Mouse (Mus musculus): ENCODE results near the gene Serpina3m. TPM values are rescaled to one million over a fixed set of nuclear protein-coding genes. Genes with fewer than 3 reads are reported as not detected.
A peak's percentile ranks its signal among the peaks of the same experiment; 100 is the strongest.
"Not testable (repeated sequence)": the region's sequence is repeated elsewhere in the genome, so short reads cannot be mapped to it uniquely, and the experiment has no call there.

The Serpina3m gene
- polyA plus RNA-seq, 1 experiment from 2014 or later = 0.14 TPM

- H3K27me3 ChIP-seq (ENCODE audit: control insufficient read depth, insufficient read depth, low read depth, low read length); H3K27ac ChIP-seq (ENCODE audit: low read length); ATAC-seq (ENCODE audit: low read depth); H3K9ac ChIP-seq (ENCODE audit: low read depth, low read length); H3K4me2 ChIP-seq (ENCODE audit: low read depth, low read length); H3K36me3 ChIP-seq (ENCODE audit: control insufficient read depth, insufficient read depth); H3K4me1 ChIP-seq (ENCODE audit: control insufficient read depth, low read depth, low read length); H3K4me3 ChIP-seq (ENCODE audit: low read depth, low read length); H3K9me3 ChIP-seq (replicated peaks; ENCODE audit: control insufficient read depth, low read length): not testable (repeated sequence)
- WGBS (ENCODE audit: insufficient replicate concordance) = 55% methylated on average over 5 of the region's 5 CpGs
These were observed 40.5 kb downstream of the Serpina3m start for GRCm38 (mm10) chr12:104378815-104379214.

GRCm38 (mm10) chr12:104379856-104380255 is 41.6 kb downstream of the Serpina3m start:
- H3K36me3 ChIP-seq (ENCODE audit: control insufficient read depth, insufficient read depth) = no peaks in the 10 kb centered on the region
- H3K9me3 ChIP-seq (replicated peaks; ENCODE audit: control insufficient read depth, low read length) = no peaks in the 10 kb centered on the region
- 69% methylated on average over 11 of the region's 11 CpGs for WGBS (ENCODE audit: insufficient replicate concordance)
- ATAC-seq (ENCODE audit: low read depth) = no peak
- no peak overlapping the region for H3K4me3 ChIP-seq (ENCODE audit: low read depth, low read length)
- H3K9ac ChIP-seq (ENCODE audit: low read depth, low read length) = no peak overlapping the region
- H3K4me2 ChIP-seq (ENCODE audit: low read depth, low read length) = no peak overlapping the region
- H3K27ac ChIP-seq (ENCODE audit: low read length) = no peak overlapping the region
- no peaks in the 10 kb centered on the region for H3K27me3 ChIP-seq (ENCODE audit: control insufficient read depth, insufficient read depth, low read depth, low read length)
- H3K4me1 ChIP-seq (ENCODE audit: control insufficient read depth, low read depth, low read length) = no peaks in the 10 kb centered on the region

DNA sequence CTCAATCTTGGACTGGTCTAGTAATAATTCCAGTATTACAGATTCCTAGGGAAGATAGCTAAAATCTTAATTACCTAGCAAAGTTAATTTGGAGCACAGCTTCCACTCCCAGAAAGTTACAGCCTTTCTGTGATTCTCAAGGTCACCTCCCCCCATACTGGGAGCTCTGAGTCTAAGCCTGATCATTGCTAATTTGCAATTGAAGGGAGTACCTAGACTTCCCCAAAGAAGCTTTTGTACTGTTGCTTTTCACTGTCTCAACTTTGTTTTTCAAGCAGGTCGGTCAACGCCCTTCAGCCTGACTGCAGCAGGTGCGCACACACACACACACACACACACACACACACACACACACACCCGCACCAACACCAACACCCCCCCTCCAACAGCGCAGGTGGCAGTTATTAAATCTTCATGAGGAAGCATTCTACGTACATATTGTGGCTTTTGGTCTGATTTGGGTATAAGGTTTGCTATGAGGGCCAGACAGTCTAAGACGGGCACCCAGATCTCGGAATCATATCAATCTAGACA is 42.9 kb downstream of the Serpina3m start:
- not testable (repeated sequence) for H3K27me3 ChIP-seq (ENCODE audit: control insufficient read depth, insufficient read depth, low read depth, low read length); H3K4me2 ChIP-seq (ENCODE audit: low read depth, low read length); H3K36me3 ChIP-seq (ENCODE audit: control insufficient read depth, insufficient read depth); H3K9me3 ChIP-seq (replicated peaks; ENCODE audit: control insufficient read depth, low read length); H3K9ac ChIP-seq (ENCODE audit: low read depth, low read length); ATAC-seq (ENCODE audit: low read depth); H3K4me1 ChIP-seq (ENCODE audit: control insufficient read depth, low read depth, low read length); H3K4me3 ChIP-seq (ENCODE audit: low read depth, low read length); H3K27ac ChIP-seq (ENCODE audit: low read length)
- WGBS (ENCODE audit: insufficient replicate concordance) = 62% methylated on average over 8 of the region's 8 CpGs

DNA sequence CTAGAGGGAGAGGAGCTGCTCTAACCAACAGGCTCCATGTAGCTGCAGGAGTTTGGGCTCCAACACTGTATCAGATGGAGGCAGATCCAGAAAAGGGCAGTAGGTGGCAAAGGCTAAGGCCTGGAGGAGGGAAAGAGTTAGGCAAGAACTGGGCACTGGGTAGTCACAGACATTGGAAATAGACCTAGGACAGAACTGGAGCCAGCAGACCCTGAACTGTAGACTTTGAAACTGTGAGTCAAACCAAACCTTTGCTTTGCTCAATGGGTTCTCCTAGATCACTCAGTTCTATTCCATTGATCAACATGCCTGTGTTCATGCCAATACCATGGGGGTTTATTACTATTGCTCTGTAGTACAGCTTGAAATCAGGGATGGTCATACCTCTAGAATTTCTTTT is 47.7 kb downstream of the Serpina3m start:
- H3K4me1 ChIP-seq (ENCODE audit: control insufficient read depth, low read depth, low read length); H3K4me3 ChIP-seq (ENCODE audit: low read depth, low read length); H3K36me3 ChIP-seq (ENCODE audit: control insufficient read depth, insufficient read depth); H3K27me3 ChIP-seq (ENCODE audit: control insufficient read depth, insufficient read depth, low read depth, low read length); H3K9me3 ChIP-seq (replicated peaks; ENCODE audit: control insufficient read depth, low read length); H3K4me2 ChIP-seq (ENCODE audit: low read depth, low read length); H3K9ac ChIP-seq (ENCODE audit: low read depth, low read length); H3K27ac ChIP-seq (ENCODE audit: low read length): not testable (repeated sequence)
- ATAC-seq (ENCODE audit: low read depth) = peak; percentile 45

DNA sequence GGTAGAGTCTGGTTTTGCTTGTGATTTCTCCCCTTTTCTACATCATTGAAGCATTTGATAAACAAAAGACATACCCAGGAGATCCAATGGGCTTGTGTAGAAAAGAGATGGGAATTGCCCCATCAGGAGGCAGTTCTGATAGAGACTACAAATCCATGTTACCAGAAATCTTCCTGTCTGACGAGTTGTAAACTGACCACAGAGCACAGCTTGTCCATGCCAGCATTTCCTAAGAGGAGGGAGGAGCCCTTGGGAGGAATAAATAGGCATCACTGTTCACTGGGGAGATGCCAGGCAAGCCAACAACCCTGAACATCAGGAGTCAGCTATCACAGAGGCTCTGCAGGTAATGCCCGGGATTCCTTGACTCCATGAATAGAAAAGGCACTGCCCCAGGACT is 48.6 kb downstream of the Serpina3m start:
- not testable (repeated sequence) for H3K4me3 ChIP-seq (ENCODE audit: low read depth, low read length); H3K4me2 ChIP-seq (ENCODE audit: low read depth, low read length); ATAC-seq (ENCODE audit: low read depth); H3K27me3 ChIP-seq (ENCODE audit: control insufficient read depth, insufficient read depth, low read depth, low read length); H3K4me1 ChIP-seq (ENCODE audit: control insufficient read depth, low read depth, low read length); H3K27ac ChIP-seq (ENCODE audit: low read length); H3K36me3 ChIP-seq (ENCODE audit: control insufficient read depth, insufficient read depth); H3K9ac ChIP-seq (ENCODE audit: low read depth, low read length); H3K9me3 ChIP-seq (replicated peaks; ENCODE audit: control insufficient read depth, low read length)
- 34% methylated on average over 2 of the region's 2 CpGs for WGBS (ENCODE audit: insufficient replicate concordance)

GRCm38 (mm10) chr12:104388477-104388876 is 50.2 kb downstream of the Serpina3m start:
- no peaks in the 10 kb centered on the region for H3K9me3 ChIP-seq (replicated peaks; ENCODE audit: control insufficient read depth, low read length)

DNA sequence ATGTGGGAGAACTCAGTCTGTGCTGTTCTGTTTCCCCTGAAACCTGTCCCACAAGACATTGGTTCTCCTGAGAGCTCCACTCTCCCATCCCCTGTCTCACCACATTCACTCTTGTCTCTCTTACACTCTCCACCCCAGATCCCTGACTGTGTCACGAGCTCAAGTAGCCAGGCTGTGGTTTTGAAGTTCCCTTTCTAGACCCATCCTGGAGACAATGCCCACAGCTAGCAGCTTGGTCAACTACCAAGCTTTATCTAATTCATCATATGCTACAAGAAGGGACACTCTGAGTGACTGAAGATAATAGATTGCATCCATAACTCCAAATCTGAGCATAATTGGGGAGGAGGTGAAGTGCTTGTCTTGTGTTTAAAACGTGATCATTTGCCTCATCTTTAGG is 52.8 kb downstream of the Serpina3m start:
- WGBS (ENCODE audit: insufficient replicate concordance) = 12% methylated on average over 2 of the region's 2 CpGs
- not testable (repeated sequence) for ATAC-seq (ENCODE audit: low read depth)

More at GRCm38 (mm10) chr12:104388477-104388876, 50.2 kb downstream of the Serpina3m start:
- no peaks in the 10 kb centered on the region for H3K36me3 ChIP-seq (ENCODE audit: control insufficient read depth, insufficient read depth)
- peak; percentile 32; the same call in 1 of the 2 replicates for ATAC-seq (ENCODE audit: low read depth)
- no peak overlapping the region for H3K9ac ChIP-seq (ENCODE audit: low read depth, low read length)
- H3K4me2 ChIP-seq (ENCODE audit: low read depth, low read length) = no peak overlapping the region
- no peaks in the 10 kb centered on the region for H3K4me1 ChIP-seq (ENCODE audit: control insufficient read depth, low read depth, low read length)
- no peak overlapping the region for H3K27ac ChIP-seq (ENCODE audit: low read length)
- H3K4me3 ChIP-seq (ENCODE audit: low read depth, low read length) = no peak overlapping the region
- H3K27me3 ChIP-seq (ENCODE audit: control insufficient read depth, insufficient read depth, low read depth, low read length) = no peaks in the 10 kb centered on the region

DNA sequence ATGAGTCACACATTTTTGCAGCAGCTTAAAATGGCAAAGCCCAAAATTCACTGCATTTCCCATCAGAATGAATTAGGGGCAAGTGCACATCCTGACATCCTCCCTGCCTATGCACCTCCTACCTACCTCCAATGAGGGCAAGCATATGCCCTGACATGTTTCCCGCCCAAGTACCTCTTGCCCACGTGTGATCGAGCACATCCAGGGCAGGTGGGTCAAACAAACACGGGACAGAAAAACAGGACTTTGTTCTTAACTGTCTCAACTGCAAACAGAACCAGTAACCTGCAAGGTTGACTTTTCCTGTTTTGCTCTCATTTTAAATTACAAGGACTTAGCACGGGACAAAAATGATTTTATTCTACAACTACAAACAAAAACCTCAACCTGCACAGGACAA is 65.7 kb downstream of the Serpina3m start:
- H3K27me3 ChIP-seq (ENCODE audit: control insufficient read depth, insufficient read depth, low read depth, low read length) = no peaks in the 10 kb centered on the region
- no peaks in the 10 kb centered on the region for H3K4me1 ChIP-seq (ENCODE audit: control insufficient read depth, low read depth, low read length)
- no peaks in the 10 kb centered on the region for H3K9me3 ChIP-seq (replicated peaks; ENCODE audit: control insufficient read depth, low read length)
- no peak overlapping the region for H3K27ac ChIP-seq (ENCODE audit: low read length)
- ATAC-seq (ENCODE audit: low read depth) = peak; percentile 89
- H3K4me3 ChIP-seq (ENCODE audit: low read depth, low read length) = no peak overlapping the region
- WGBS (ENCODE audit: insufficient replicate concordance) = 43% methylated on average over 5 of the region's 5 CpGs
- H3K36me3 ChIP-seq (ENCODE audit: control insufficient read depth, insufficient read depth) = no peaks in the 10 kb centered on the region
- no peak overlapping the region for H3K9ac ChIP-seq (ENCODE audit: low read depth, low read length)
- H3K4me2 ChIP-seq (ENCODE audit: low read depth, low read length) = no peak overlapping the region

More for the DNA sequence above, 52.8 kb downstream of the Serpina3m start:
- H3K27ac ChIP-seq (ENCODE audit: low read length); H3K4me2 ChIP-seq (ENCODE audit: low read depth, low read length); H3K4me1 ChIP-seq (ENCODE audit: control insufficient read depth, low read depth, low read length); H3K36me3 ChIP-seq (ENCODE audit: control insufficient read depth, insufficient read depth); H3K4me3 ChIP-seq (ENCODE audit: low read depth, low read length); H3K9me3 ChIP-seq (replicated peaks; ENCODE audit: control insufficient read depth, low read length); H3K27me3 ChIP-seq (ENCODE audit: control insufficient read depth, insufficient read depth, low read depth, low read length); H3K9ac ChIP-seq (ENCODE audit: low read depth, low read length): not testable (repeated sequence)

GRCm38 (mm10) chr12:104406454-104406885 is 68.2 kb downstream of the Serpina3m start, which contains the start of gene Serpina3n:
TSS of gene Serpina3n (plus strand) at chr12:104406729.
- no peaks in the 10 kb centered on the region for H3K27me3 ChIP-seq (ENCODE audit: control insufficient read depth, insufficient read depth, low read depth, low read length)
- H3K9me3 ChIP-seq (replicated peaks; ENCODE audit: control insufficient read depth, low read length) = no peaks in the 10 kb centered on the region
- H3K4me2 ChIP-seq (ENCODE audit: low read depth, low read length) = no peak within 1 kb of the TSS
- 47% methylated on average over 4 of the region's 4 CpGs for WGBS (ENCODE audit: insufficient replicate concordance)
- no peak within 1 kb of the TSS for H3K9ac ChIP-seq (ENCODE audit: low read depth, low read length)
- H3K36me3 ChIP-seq (ENCODE audit: control insufficient read depth, insufficient read depth) = no peaks in the 10 kb centered on the region
- H3K4me1 ChIP-seq (ENCODE audit: control insufficient read depth, low read depth, low read length) = no peaks in the 10 kb centered on the region
- no peak within 1 kb of the TSS for H3K27ac ChIP-seq (ENCODE audit: low read length)
- ATAC-seq (ENCODE audit: low read depth) = no peak
- H3K4me3 ChIP-seq (ENCODE audit: low read depth, low read length) = no peak within 1 kb of the TSS
